Mouse (Mus musculus) kidney, postnatal 0 days (tissue): ENCODE results near the gene Gramd1b. TPM values are rescaled to one million over a fixed set of nuclear protein-coding genes. Genes with fewer than 3 reads are reported as not detected.

Experiments used
- ATAC-seq: fragments of 200-750 bp; cut with Nextera tagmentation; replicated peaks from 2 replicates; pipeline ENCODE4 v1.8.0; 2017; ENCODE audit warnings: low read depth, moderate number of reproducible peaks, moderate TSS enrichment, moderate library complexity; ENCODE audit not compliant: low FRiP score
- DNase-seq: peaks from one replicate; pipeline ENCODE4 v3.0.0-alpha.2; 2016; ENCODE audit warnings: low spot score
- H3K27ac ChIP-seq: fragments of 300-500 bp; sonication (generic); 2 replicates; pipeline ENCODE4 v1.5.1; 2014; ENCODE audit warnings: mild to moderate bottlenecking
- H3K27me3 ChIP-seq: fragments of 300-500 bp; sonication (generic); 2 replicates; pipeline ENCODE4 v1.6.1; 2014; ENCODE audit warnings: low read length, mixed read lengths; ENCODE audit not compliant: insufficient read depth
- H3K36me3 ChIP-seq: fragments of 300-500 bp; sonication (generic); 2 replicates; pipeline ENCODE4 v1.6.1; 2014; ENCODE audit warnings: low read length, mixed read lengths; ENCODE audit not compliant: insufficient read depth
- H3K4me1 ChIP-seq: fragments of 300-500 bp; sonication (generic); replicated peaks from 2 replicates; pipeline ENCODE4 v1.6.1; 2014; ENCODE audit warnings: antibody characterized with exemption, low read length, mixed read lengths; ENCODE audit not compliant: insufficient read depth
- H3K4me2 ChIP-seq: fragments of 300-500 bp; sonication (generic); 2 replicates; pipeline ENCODE4 v1.6.1; 2014; ENCODE audit warnings: mild to moderate bottlenecking, low read length, moderate library complexity, mixed read lengths
- H3K4me3 ChIP-seq: fragments of 300-500 bp; sonication (generic); replicated peaks from 2 replicates; pipeline ENCODE4 v1.5.1; 2014; ENCODE audit warnings: low read depth, low read length
- H3K9ac ChIP-seq: fragments of 300-500 bp; sonication (generic); 2 replicates; pipeline ENCODE4 v1.6.1; 2014; ENCODE audit warnings: low read depth, low read length
- H3K9me3 ChIP-seq: fragments of 300-500 bp; sonication (generic); replicated peaks from 2 replicates; pipeline ENCODE4 v1.6.1; 2016; ENCODE audit warnings: low read length, inconsistent platforms, mixed read lengths
- CTCF ChIP-seq: IDR thresholded peaks from 2 replicates; pipeline ENCODE4 v1.5.1; 2016; ENCODE audit warnings: antibody characterized with exemption, low read depth, mild to moderate bottlenecking, moderate library complexity
- WGBS: fragments of 180-500 bp; shearing (Covaris S2); extraction: QIAGEN DNeasy Blood & Tissue Kit; methylation state at CpG from one replicate; pipeline ENCODE4 v1.1.7; 2014; 5-methylcytosine and 5-hydroxymethylcytosine counted together
- polyA plus RNA-seq: library from polyadenylated mRNA; unstranded; fragments of >200 nt; fragmentation: Nextera tagmentation; extraction: Ambion mirVana; gene quantifications from 2 replicates; pipeline ENCODE4 v1.2.1, GENCODE M21; 2015

Gene Gramd1b
- polyA plus RNA-seq, 1 experiment from 2014 or later, result 9.0 TPM

- H3K4me3 ChIP-seq, result no peak overlapping the region
- no peak overlapping the region for H3K9ac ChIP-seq
Measured at GRCm38 (mm10) chr9:40323773-40324172, 207.4 kb downstream of the Gramd1b start.

GRCm38 (mm10) chr9:40323171-40323570 lies 208.0 kb downstream of the Gramd1b start:
- Histone ChIP-seq H3K9ac (no peak overlapping the region), H3K36me3 (no peaks in the 10 kb centered on the region), H3K27ac (no peak overlapping the region), H3K4me1 (peaks cover 31% of the 10 kb centered on the region; the same call in 1 of the 2 replicates), H3K4me3 (no peak overlapping the region), H3K4me2 (no peak overlapping the region), H3K27me3 (no peaks in the 10 kb centered on the region), H3K9me3 (no peaks in the 10 kb centered on the region)
- DNase-seq (no peak), ATAC-seq (no peak)
- no peak for TF ChIP-seq CTCF
- 58% methylated on average over 5 of the region's 5 CpGs for WGBS

More at GRCm38 (mm10) chr9:40323773-40324172, 207.4 kb downstream of the Gramd1b start:
- no peaks in the 10 kb centered on the region for H3K36me3 ChIP-seq
- no peak overlapping the region for H3K27ac ChIP-seq
- H3K27me3 ChIP-seq, result no peaks in the 10 kb centered on the region
- no peak for TF ChIP-seq CTCF
- H3K4me1 ChIP-seq, result peaks cover 31% of the 10 kb centered on the region; the same call in 1 of the 2 replicates
- H3K4me2 ChIP-seq, result no peak overlapping the region
- ATAC-seq, result no peak
- no peak for DNase-seq
- WGBS, result 88% methylated on average over 6 of the region's 6 CpGs
- H3K9me3 ChIP-seq, result no peaks in the 10 kb centered on the region

DNA sequence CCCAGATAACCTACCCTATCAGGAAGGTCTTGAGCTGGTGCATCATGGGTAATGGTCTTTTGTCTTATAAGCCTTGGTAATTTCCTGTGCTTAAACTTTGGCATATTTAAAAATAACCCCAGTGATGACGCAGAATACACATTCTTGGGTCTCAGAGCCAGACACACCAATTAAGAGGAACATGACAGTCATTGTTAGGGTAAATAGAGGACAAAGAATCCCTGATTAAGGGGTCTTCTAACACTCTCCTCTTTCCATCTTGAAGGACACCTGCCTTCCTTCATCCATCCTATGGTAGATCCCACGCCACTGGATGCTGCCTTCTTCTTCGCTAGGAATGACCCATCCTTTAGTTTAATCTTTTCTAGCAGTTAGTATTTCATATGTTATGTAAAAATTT lies 208.8 kb downstream of the Gramd1b start:
- Histone ChIP-seq H3K4me2 (no peak overlapping the region), H3K4me3 (no peak overlapping the region), H3K4me1 (peaks cover 31% of the 10 kb centered on the region; the same call in 1 of the 2 replicates), H3K27me3 (no peaks in the 10 kb centered on the region), H3K9ac (no peak overlapping the region), H3K27ac (no peak overlapping the region), H3K36me3 (no peaks in the 10 kb centered on the region), H3K9me3 (no peaks in the 10 kb centered on the region)
- 87% methylated on average over 3 of the region's 3 CpGs for WGBS
- DNase-seq (no peak), ATAC-seq (no peak)
- TF ChIP-seq CTCF, result no peak

DNA sequence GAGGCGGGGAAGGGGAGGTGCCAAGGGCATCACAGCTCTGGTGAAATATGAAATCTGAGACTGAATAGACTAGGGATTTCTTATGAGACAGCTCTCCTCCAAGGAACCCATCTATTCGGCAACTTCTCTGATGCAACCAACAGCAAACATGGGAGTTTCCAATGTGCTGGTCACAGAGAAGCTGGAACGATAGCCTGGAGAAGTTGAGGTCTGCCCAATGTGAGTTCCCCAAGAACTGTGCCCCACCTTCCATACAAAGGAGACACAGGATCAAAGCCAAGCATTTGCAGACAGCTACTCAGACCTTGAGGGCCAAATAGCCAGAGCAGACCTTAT lies 209.5 kb downstream of the Gramd1b start:
- 58% methylated on average over 3 of the region's 3 CpGs for WGBS
- ATAC-seq (no peak), DNase-seq (no peak)
- Histone ChIP-seq H3K27me3 (no peaks in the 10 kb centered on the region), H3K36me3 (no peaks in the 10 kb centered on the region), H3K4me2 (no peak overlapping the region), H3K27ac (peak overlapping the region; percentile 58), H3K9ac (no peak overlapping the region), H3K4me1 (peaks cover 29% of the 10 kb centered on the region; the same call in 1 of the 2 replicates), H3K4me3 (no peak overlapping the region), H3K9me3 (no peaks in the 10 kb centered on the region)
- no peak for TF ChIP-seq CTCF

DNA sequence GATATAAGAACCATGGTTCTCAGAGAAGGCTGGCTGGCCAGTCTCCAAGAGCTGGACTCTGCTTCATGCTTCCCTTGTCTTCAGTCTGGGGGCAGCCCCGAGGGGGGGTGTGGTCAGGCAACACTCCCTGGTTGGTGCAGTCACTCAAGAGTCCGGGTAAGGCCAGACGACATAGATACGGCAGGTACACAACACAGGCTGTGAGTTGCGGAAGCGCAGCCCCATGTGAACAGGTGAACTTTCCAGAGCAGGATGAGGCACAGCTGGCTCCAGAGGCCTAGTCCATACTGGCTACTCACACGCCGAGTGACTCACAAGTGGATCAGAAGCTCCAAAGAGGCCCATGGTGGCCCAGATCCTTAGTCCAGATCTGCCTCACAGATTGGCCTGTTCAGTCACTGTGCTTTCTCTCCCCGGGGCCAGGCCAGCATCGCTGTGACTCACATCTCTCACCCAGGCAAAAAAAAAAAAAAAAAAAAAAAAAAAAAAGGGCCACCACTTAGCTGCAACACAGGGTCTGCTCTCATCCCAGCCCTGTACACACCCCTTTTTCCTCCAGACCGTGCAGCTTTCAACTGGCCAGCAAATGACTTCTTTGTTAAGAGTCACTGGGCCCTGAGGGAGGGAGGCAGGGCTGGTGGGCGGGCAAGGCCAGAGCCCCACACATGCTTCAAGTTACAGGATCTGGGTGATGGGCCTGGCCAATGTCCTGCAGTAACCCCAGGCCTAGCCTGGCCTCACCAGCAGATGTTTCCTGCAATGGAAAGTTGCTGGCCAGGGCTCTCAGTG lies 210.1 kb downstream of the Gramd1b start:
- H3K36me3 ChIP-seq, result 0 out of 2 replicates have a peak, but pooled peaks cover 4% of the 10 kb centered on the region
- peak overlapping the region; percentile 31 for H3K27ac ChIP-seq
- no peaks in the 10 kb centered on the region for H3K27me3 ChIP-seq
- no peak overlapping the region for H3K9ac ChIP-seq
- peak; percentile 89 for DNase-seq
- peak overlapping the region; percentile 13; the same call in 1 of the 2 replicates for H3K4me2 ChIP-seq
- ATAC-seq, result peak; percentile 84
- peaks cover 23% of the 10 kb centered on the region; the same call in 1 of the 2 replicates for H3K4me1 ChIP-seq
- no peaks in the 10 kb centered on the region for H3K9me3 ChIP-seq
- no peak overlapping the region for H3K4me3 ChIP-seq
- no peak for TF ChIP-seq CTCF
- WGBS, result 45% methylated on average over 12 of the region's 12 CpGs

DNA sequence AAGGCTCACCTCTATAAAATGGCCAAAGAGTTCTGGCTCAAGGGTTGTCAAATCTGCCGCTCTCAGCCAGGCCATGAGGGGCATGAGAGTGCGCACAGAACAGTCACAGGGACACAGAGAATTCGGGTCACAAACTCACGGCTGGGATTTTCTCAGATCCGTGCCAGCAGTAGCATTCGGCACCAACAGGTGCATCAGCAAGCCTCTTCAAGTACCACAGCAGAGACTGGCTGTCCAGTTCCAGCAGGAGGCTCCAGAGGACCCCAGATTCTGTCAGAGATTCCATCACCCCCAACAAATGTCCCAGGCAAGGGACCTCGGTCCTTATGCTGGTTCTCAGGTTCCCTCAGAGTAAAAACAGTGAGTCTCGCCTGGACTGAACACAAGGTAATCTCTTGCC lies 210.8 kb downstream of the Gramd1b start:
- no peak overlapping the region for H3K9ac ChIP-seq
- H3K27me3 ChIP-seq, result no peaks in the 10 kb centered on the region
- H3K27ac ChIP-seq, result peak overlapping the region; percentile 31
- peak overlapping the region; percentile 13; the same call in 1 of the 2 replicates for H3K4me2 ChIP-seq
- ATAC-seq (no peak), DNase-seq (no peak)
- no peak overlapping the region for H3K4me3 ChIP-seq
- H3K9me3 ChIP-seq, result no peaks in the 10 kb centered on the region
- peaks cover 18% of the 10 kb centered on the region; the same call in 1 of the 2 replicates for H3K4me1 ChIP-seq
- 0 out of 2 replicates have a peak, but pooled peaks cover 6% of the 10 kb centered on the region for H3K36me3 ChIP-seq
- no peak; the same call in 1 of the 2 replicates for TF ChIP-seq CTCF
- WGBS, result 80% methylated on average over 8 of the region's 8 CpGs
